Mouse (Mus musculus) testis, adult 2 months (tissue): ENCODE measurements around the gene Ifit3.

Experiments
- CTCF ChIP-seq: fragments of 200-500 bp; IDR thresholded peaks from 2 replicates; pipeline ENCODE4 v1.5.1; 2012; ENCODE audit warnings: low read depth, mild to moderate bottlenecking, inconsistent platforms, low read length, moderate library complexity; ENCODE audit not compliant: control insufficient read depth, insufficient read depth, insufficient replicate concordance
- POLR2A ChIP-seq: fragments of 200-500 bp; IDR thresholded peaks from 2 replicates; pipeline ENCODE4 v1.6.1; 2012; ENCODE audit warnings: low read depth, mild to moderate bottlenecking, inconsistent platforms, low read length, moderate library complexity; ENCODE audit not compliant: control insufficient read depth

GRCm38 (mm10) chr19:34571080-34571479 is 12.3 kb upstream of the Ifit3 start:
- TF ChIP-seq CTCF (no peak), POLR2A (no peak)
